Mouse (Mus musculus) left cerebral cortex, postnatal 10 days (tissue): ENCODE measurements at regions not wholly inside any gene's neighbourhood (a gene's known extent, or its start where the extent isn't known, plus 50 kb on each side); places are given as distances from the start of the nearest gene placed in this dataset.

ENCODE experiments used
- DNase-seq, 2 experiments: peaks; one replicate each; pipeline ENCODE4 v3.0.0; 2021 to 2022; ENCODE audit warnings: low spot score in 2 of 2, mixed read lengths in 1 of 2; ENCODE audit errors: extremely low spot score in 1 of 2
- intact Hi-C: fragments of 180-260 bp; cut with DNase I; formaldehyde crosslinking; loops from one replicate; pipeline ENCODE4 v1.15.1; 2025

GRCm38 (mm10) chr8:79587258-79587657 lies 52.2 kb upstream of the Otud4 start:
- intact Hi-C loops: no loop called here
- peak in 1 of 2 experiments; percentile 56 for DNase-seq

- peak; percentile 60 to 62 for DNase-seq
- intact Hi-C loops: loop anchor here (2.0 kb wide), 1 partner anchor 286 kb away; no protein-coding TSS in a partner anchor
Measured at GRCm38 (mm10) chr8:79584966-79585365, 54.5 kb upstream of the Otud4 start.

GRCm38 (mm10) chr8:79583326-79583725 lies 56.1 kb upstream of the Otud4 start:
- DNase-seq: no peak
- intact Hi-C loops: no loop called here

GRCm38 (mm10) chr8:79582195-79582594 lies 57.2 kb upstream of the Otud4 start:
- DNase-seq: no peak
- intact Hi-C loops: no loop called here

GRCm38 (mm10) chr8:79576086-79576485 lies 63.3 kb upstream of the Otud4 start:
- DNase-seq: no peak
- intact Hi-C loops: no loop called here

GRCm38 (mm10) chr8:79575175-79575734 lies 64.2 kb upstream of the Otud4 start:
- DNase-seq: no peak
- intact Hi-C loops: no loop called here

GRCm38 (mm10) chr8:79573491-79573890 lies 65.9 kb upstream of the Otud4 start:
- intact Hi-C loops: no loop called here
- DNase-seq: no peak

GRCm38 (mm10) chr8:79572526-79572925 lies 66.9 kb upstream of the Otud4 start:
- DNase-seq: no peak
- intact Hi-C loops: no loop called here

GRCm38 (mm10) chr8:79563101-79563500 lies 76.3 kb upstream of the Otud4 start:
- intact Hi-C loops: no loop called here
- no peak for DNase-seq

- DNase-seq: no peak
- intact Hi-C loops: no loop called here
Measured at GRCm38 (mm10) chr8:79562669-79563068, 76.7 kb upstream of the Otud4 start.

- DNase-seq: no peak
- intact Hi-C loops: no loop called here
Measured at GRCm38 (mm10) chr8:79562071-79562581, 77.3 kb upstream of the Otud4 start.

- intact Hi-C loops: no loop called here
- DNase-seq: no peak
Measured at GRCm38 (mm10) chr8:79561269-79562063, 78.0 kb upstream of the Otud4 start.

GRCm38 (mm10) chr8:79559516-79559915 lies 79.9 kb upstream of the Otud4 start:
- DNase-seq: peak in 1 of 2 experiments; percentile 25

GRCm38 (mm10) chr8:79554311-79554710 lies 85.1 kb upstream of the Otud4 start:
- DNase-seq: no peak
- intact Hi-C loops: no loop called here

More at GRCm38 (mm10) chr8:79559516-79559915, 79.9 kb upstream of the Otud4 start:
- intact Hi-C loops: no loop called here

- intact Hi-C loops: no loop called here
- DNase-seq: no peak
Measured at GRCm38 (mm10) chr8:79550151-79550550, 89.3 kb upstream of the Otud4 start.

GRCm38 (mm10) chr8:79548156-79548555 lies 91.3 kb upstream of the Otud4 start:
- intact Hi-C loops: no loop called here
- DNase-seq: no peak

GRCm38 (mm10) chr8:79545866-79546373 lies 93.5 kb upstream of the Otud4 start:
- intact Hi-C loops: no loop called here
- no peak for DNase-seq

GRCm38 (mm10) chr8:79542461-79542860 lies 97.0 kb upstream of the Otud4 start:
- no peak for DNase-seq
- intact Hi-C loops: no loop called here

- DNase-seq: no peak
- intact Hi-C loops: no loop called here
Measured at GRCm38 (mm10) chr8:79540053-79540452, 99.4 kb upstream of the Otud4 start.

- intact Hi-C loops: no loop called here
- DNase-seq: peak; percentile 27 to 32
Measured at GRCm38 (mm10) chr8:79534271-79534889, 105.0 kb upstream of the Otud4 start.
